Mouse (Mus musculus): ENCODE data around the gene Sptssb. TPM values are rescaled to one million over a fixed set of nuclear protein-coding genes. Genes with fewer than 3 reads are reported as not detected.

Sptssb gene
- polyA plus RNA-seq, 1 experiment = 1.1 TPM

- H3K4me3 ChIP-seq (ENCODE audit: low read depth, low read length) = no peak overlapping the region
- no peaks in the 10 kb centered on the region for H3K36me3 ChIP-seq (ENCODE audit: control insufficient read depth, insufficient read depth, low read length)
- WGBS = 60% methylated on average over 7 of the region's 8 CpGs
- H3K4me1 ChIP-seq (ENCODE audit: control insufficient read depth, insufficient read depth, insufficient read length, low read length) = peaks cover 3% of the 10 kb centered on the region; the same call in 1 of the 2 replicates
- H3K27ac ChIP-seq (ENCODE audit: insufficient read depth, low read depth, low read length) = no peak overlapping the region
- TF ChIP-seq CTCF (IDR thresholded peaks at IDR 0.05; ENCODE audit: extremely low read depth, insufficient read length, insufficient replicate concordance, low read depth, low read length) (no peak), POLR2A (IDR thresholded peaks at IDR 0.05; ENCODE audit: low read depth, low read length) (no peak)
- H3K27me3 ChIP-seq (ENCODE audit: control insufficient read depth, insufficient read depth, low read length) = no peaks in the 10 kb centered on the region
These were observed 38.3 kb upstream of the Sptssb start for GRCm38 (mm10) chr3:69897917-69898594.

GRCm38 (mm10) chr3:69895516-69895915 lies 35.8 kb upstream of the Sptssb start:
- H3K4me1 ChIP-seq (ENCODE audit: control insufficient read depth, insufficient read depth, insufficient read length, low read length) = peaks cover 13% of the 10 kb centered on the region; the same call in 1 of the 2 replicates
- H3K27ac ChIP-seq (ENCODE audit: insufficient read depth, low read depth, low read length) = no peak overlapping the region
- H3K36me3 ChIP-seq (ENCODE audit: control insufficient read depth, insufficient read depth, low read length) = no peaks in the 10 kb centered on the region
- H3K4me3 ChIP-seq (ENCODE audit: low read depth, low read length) = no peak overlapping the region
- TF ChIP-seq POLR2A (IDR thresholded peaks at IDR 0.05; ENCODE audit: low read depth, low read length) (no peak), CTCF (IDR thresholded peaks at IDR 0.05; ENCODE audit: extremely low read depth, insufficient read length, insufficient replicate concordance, low read depth, low read length) (no peak)
- 92% methylated on average over 11 of the region's 11 CpGs for WGBS
- no peaks in the 10 kb centered on the region for H3K27me3 ChIP-seq (ENCODE audit: control insufficient read depth, insufficient read depth, low read length)

GRCm38 (mm10) chr3:69892187-69893094 lies 32.7 kb upstream of the Sptssb start:
- TF ChIP-seq CTCF (IDR thresholded peaks at IDR 0.05; ENCODE audit: extremely low read depth, insufficient read length, insufficient replicate concordance, low read depth, low read length) (no peak), POLR2A (IDR thresholded peaks at IDR 0.05; ENCODE audit: low read depth, low read length) (no peak)

GRCm38 (mm10) chr3:69885866-69886265 lies 26.1 kb upstream of the Sptssb start:
- H3K36me3 ChIP-seq (ENCODE audit: control insufficient read depth, insufficient read depth, low read length) = no peaks in the 10 kb centered on the region
- WGBS = 29% methylated on average over 2 of the region's 2 CpGs
- TF ChIP-seq CTCF (IDR thresholded peaks at IDR 0.05; ENCODE audit: extremely low read depth, insufficient read length, insufficient replicate concordance, low read depth, low read length) (no peak), POLR2A (IDR thresholded peaks at IDR 0.05; ENCODE audit: low read depth, low read length) (no peak)
- no peaks in the 10 kb centered on the region for H3K27me3 ChIP-seq (ENCODE audit: control insufficient read depth, insufficient read depth, low read length)
- H3K4me1 ChIP-seq (ENCODE audit: control insufficient read depth, insufficient read depth, insufficient read length, low read length) = peaks cover 20% of the 10 kb centered on the region; the same call in 1 of the 2 replicates
- H3K27ac ChIP-seq (ENCODE audit: insufficient read depth, low read depth, low read length) = no peak overlapping the region
- no peak overlapping the region for H3K4me3 ChIP-seq (ENCODE audit: low read depth, low read length)

More at GRCm38 (mm10) chr3:69892187-69893094, 32.7 kb upstream of the Sptssb start:
- no peak overlapping the region for H3K4me3 ChIP-seq (ENCODE audit: low read depth, low read length)
- H3K27me3 ChIP-seq (ENCODE audit: control insufficient read depth, insufficient read depth, low read length) = no peaks in the 10 kb centered on the region
- no peaks in the 10 kb centered on the region for H3K36me3 ChIP-seq (ENCODE audit: control insufficient read depth, insufficient read depth, low read length)
- 31% methylated on average over 9 of the region's 9 CpGs for WGBS
- H3K27ac ChIP-seq (ENCODE audit: insufficient read depth, low read depth, low read length) = peak overlapping the region; percentile 65
- peaks cover 20% of the 10 kb centered on the region; the same call in 1 of the 2 replicates for H3K4me1 ChIP-seq (ENCODE audit: control insufficient read depth, insufficient read depth, insufficient read length, low read length)

- Histone ChIP-seq H3K36me3 (ENCODE audit: control insufficient read depth, insufficient read depth, low read length) (no peaks in the 10 kb centered on the region), H3K27ac (ENCODE audit: insufficient read depth, low read depth, low read length) (no peak overlapping the region), H3K4me3 (ENCODE audit: low read depth, low read length) (no peak overlapping the region), H3K27me3 (ENCODE audit: control insufficient read depth, insufficient read depth, low read length) (no peaks in the 10 kb centered on the region), H3K4me1 (ENCODE audit: control insufficient read depth, insufficient read depth, insufficient read length, low read length) (peaks cover 20% of the 10 kb centered on the region; the same call in 1 of the 2 replicates)
- TF ChIP-seq POLR2A (IDR thresholded peaks at IDR 0.05; ENCODE audit: low read depth, low read length) (no peak), CTCF (IDR thresholded peaks at IDR 0.05; ENCODE audit: extremely low read depth, insufficient read length, insufficient replicate concordance, low read depth, low read length) (no peak)
- 97% methylated on average over 1 of the region's 1 CpGs for WGBS
These were observed 24.0 kb upstream of the Sptssb start for GRCm38 (mm10) chr3:69883710-69884109.

- peaks cover 7% of the 10 kb centered on the region; the same call in 1 of the 2 replicates for H3K4me1 ChIP-seq (ENCODE audit: control insufficient read depth, insufficient read depth, insufficient read length, low read length)
- TF ChIP-seq POLR2A (IDR thresholded peaks at IDR 0.05; ENCODE audit: low read depth, low read length) = no peak
- TF ChIP-seq CTCF (IDR thresholded peaks at IDR 0.05; ENCODE audit: extremely low read depth, insufficient read length, insufficient replicate concordance, low read depth, low read length) = no peak
- WGBS = 53% methylated on average over 2 of the region's 2 CpGs
- no peak overlapping the region for H3K4me3 ChIP-seq (ENCODE audit: low read depth, low read length)
- H3K27me3 ChIP-seq (ENCODE audit: control insufficient read depth, insufficient read depth, low read length) = no peaks in the 10 kb centered on the region
- H3K27ac ChIP-seq (ENCODE audit: insufficient read depth, low read depth, low read length) = no peak overlapping the region
- no peaks in the 10 kb centered on the region for H3K36me3 ChIP-seq (ENCODE audit: control insufficient read depth, insufficient read depth, low read length)
These were observed 17.8 kb upstream of the Sptssb start for GRCm38 (mm10) chr3:69877538-69877937.

- TF ChIP-seq POLR2A (IDR thresholded peaks at IDR 0.05; ENCODE audit: low read depth, low read length) (no peak), CTCF (IDR thresholded peaks at IDR 0.05; ENCODE audit: extremely low read depth, insufficient read length, insufficient replicate concordance, low read depth, low read length) (no peak)
These were observed 15.0 kb upstream of the Sptssb start for GRCm38 (mm10) chr3:69874721-69875120.

More at GRCm38 (mm10) chr3:69874721-69875120, 15.0 kb upstream of the Sptssb start:
- Histone ChIP-seq H3K36me3 (ENCODE audit: control insufficient read depth, insufficient read depth, low read length) (no peaks in the 10 kb centered on the region), H3K27me3 (ENCODE audit: control insufficient read depth, insufficient read depth, low read length) (no peaks in the 10 kb centered on the region), H3K4me1 (ENCODE audit: control insufficient read depth, insufficient read depth, insufficient read length, low read length) (peaks cover 15% of the 10 kb centered on the region; the same call in 1 of the 2 replicates), H3K27ac (ENCODE audit: insufficient read depth, low read depth, low read length) (no peak overlapping the region), H3K4me3 (ENCODE audit: low read depth, low read length) (no peak overlapping the region)
- WGBS = 72% methylated on average over 3 of the region's 3 CpGs
